Mouse (Mus musculus) C3H10T1/2 (cell line): ENCODE results near the gene Ctsll3. TPM values are rescaled to one million over a fixed set of nuclear protein-coding genes. Genes with fewer than 3 reads are reported as not detected.

Experiments
- polyA plus RNA-seq, 2 experiments: library from polyadenylated mRNA; unstranded; fragments of >200 nt; fragmentation: generic; extraction: Trizol; gene quantifications; one replicate each; pipeline ENCODE4 v1.2.1; 2012; ENCODE audit warnings: missing spikeins in 2 of 2

The Ctsll3 gene
- not detected for polyA plus RNA-seq

GRCm38 (mm10) chr13:60802749-60803148, at the start of gene Ctsll3:
Ctsll3 (minus strand) TSS chr13:60802849.

GRCm38 (mm10) chr13:60786264-60786663, 16.4 kb downstream of the Ctsll3 start, which contains the start of gene BC051665:
BC051665 (minus strand) TSS chr13:60786364.

Other genes with a start within 250 kb of the Ctsll3 start
- gene Dapk1, start 200.9 kb downstream of the Ctsll3 start, polyA plus RNA-seq = 1 to 10 TPM in 1 of 2 experiments, under 1 TPM in 1; 0.62 to 5.6 TPM
- not detected for gene BC051665, start 16.5 kb downstream of the Ctsll3 start, polyA plus RNA-seq
- gene 4930486L24Rik, start 61.6 kb upstream of the Ctsll3 start, polyA plus RNA-seq = under 1 TPM; 0.09 to 0.21 TPM
- gene Gm49392, start 94.0 kb upstream of the Ctsll3 start, polyA plus RNA-seq = under 1 TPM; 0.06 to 0.08 TPM
- under 1 TPM; 0.44 to 0.57 TPM for gene Ctla2b, start 94.6 kb upstream of the Ctsll3 start, polyA plus RNA-seq
- gene Tpbpb, start 102.0 kb upstream of the Ctsll3 start, polyA plus RNA-seq = not detected
- gene Gm49393, start 132.7 kb upstream of the Ctsll3 start, polyA plus RNA-seq = not detected
- under 1 TPM; 0.29 to 0.30 TPM for gene Gm49391, start 133.7 kb upstream of the Ctsll3 start, polyA plus RNA-seq
- 1 to 10 TPM in 1 of 2 experiments, under 1 TPM in 1; 0.94 to 1.2 TPM for gene Ctla2a, start 133.8 kb upstream of the Ctsll3 start, polyA plus RNA-seq
- not detected for gene Tpbpa, start 139.1 kb upstream of the Ctsll3 start, polyA plus RNA-seq
- not detected for gene Ctsj, start 203.1 kb upstream of the Ctsll3 start, polyA plus RNA-seq
- not detected for gene Ctsq, start 237.8 kb upstream of the Ctsll3 start, polyA plus RNA-seq